Mouse (Mus musculus) midbrain, postnatal 0 days (tissue): ENCODE results near the gene Mvb12a. TPM values are rescaled to one million over a fixed set of nuclear protein-coding genes. Genes with fewer than 3 reads are reported as not detected.
A peak's percentile ranks its signal among the peaks of the same experiment; 100 is the strongest.

Experiments used
- ATAC-seq: fragments of 200-750 bp; cut with Nextera tagmentation; 2 replicates; pipeline ENCODE4 v1.8.0; 2017; ENCODE audit warnings: moderate number of reproducible peaks, mild to moderate bottlenecking, moderate TSS enrichment, moderate library complexity; ENCODE audit not compliant: low FRiP score
- DNase-seq: peaks from one replicate; pipeline ENCODE4 v3.0.0-alpha.2; 2015; ENCODE audit warnings: low spot score
- H3K27ac ChIP-seq: fragments of 300-500 bp; sonication (generic); 2 replicates; pipeline ENCODE4 v1.5.1; 2014; ENCODE audit warnings: low read depth, mild to moderate bottlenecking, low read length, mixed read lengths
- H3K27me3 ChIP-seq: fragments of 300-500 bp; sonication (generic); 2 replicates; pipeline ENCODE4 v1.6.1; 2014; ENCODE audit warnings: low read length, control low read depth, mixed read lengths; ENCODE audit not compliant: insufficient read depth
- H3K36me3 ChIP-seq: fragments of 300-500 bp; sonication (generic); 2 replicates; pipeline ENCODE4 v1.6.1; 2014; ENCODE audit warnings: low read length, control low read depth, mixed read lengths; ENCODE audit not compliant: insufficient read depth
- H3K4me1 ChIP-seq: fragments of 300-500 bp; sonication (generic); 2 replicates; pipeline ENCODE4 v1.6.1; 2014; ENCODE audit warnings: mild to moderate bottlenecking, control low read depth, antibody characterized with exemption, low read length, mixed read lengths; ENCODE audit not compliant: insufficient read depth
- H3K4me2 ChIP-seq: fragments of 300-500 bp; sonication (generic); 2 replicates; pipeline ENCODE4 v1.6.1; 2014; ENCODE audit warnings: low read depth, mild to moderate bottlenecking, low read length, mixed read lengths; ENCODE audit not compliant: poor library complexity, severe bottlenecking
- H3K4me3 ChIP-seq: fragments of 300-500 bp; sonication (generic); 2 replicates; pipeline ENCODE4 v1.5.1; 2014; ENCODE audit warnings: low read depth, mild to moderate bottlenecking, low read length, moderate library complexity
- H3K9ac ChIP-seq: fragments of 300-500 bp; sonication (generic); replicated peaks from 2 replicates; pipeline ENCODE4 v1.6.1; 2014; ENCODE audit warnings: mild to moderate bottlenecking, low read length, moderate library complexity, mixed read lengths; ENCODE audit not compliant: poor library complexity, severe bottlenecking
- H3K9me3 ChIP-seq: fragments of 300-500 bp; sonication (generic); 2 replicates; pipeline ENCODE4 v1.6.1; 2016; ENCODE audit warnings: low read length, control low read depth
- CTCF ChIP-seq: IDR thresholded peaks from 2 replicates; pipeline ENCODE4 v1.5.1; 2016; ENCODE audit warnings: antibody characterized with exemption, mild to moderate bottlenecking
- WGBS: fragments of 180-500 bp; shearing (Covaris S2); extraction: QIAGEN DNeasy Blood & Tissue Kit; methylation state at CpG from one replicate; pipeline ENCODE4 v1.1.7; 2014; 5-methylcytosine and 5-hydroxymethylcytosine counted together
- polyA plus RNA-seq: library from polyadenylated mRNA; unstranded; fragments of >200 nt; fragmentation: Nextera tagmentation; extraction: Ambion mirVana; gene quantifications from 2 replicates; pipeline ENCODE4 v1.2.1, GENCODE M21; 2015
- total RNA-seq: library from RNA; depleted of rRNA; stranded (reverse); fragments of >200 nt; gene quantifications from 2 replicates; pipeline ENCODE4 v1.2.3, GENCODE M21; 2014

Gene Mvb12a
- total and polyA plus RNA-seq, 2 experiments from 2014 or later: 77.4 to 81.4 TPM

DNA sequence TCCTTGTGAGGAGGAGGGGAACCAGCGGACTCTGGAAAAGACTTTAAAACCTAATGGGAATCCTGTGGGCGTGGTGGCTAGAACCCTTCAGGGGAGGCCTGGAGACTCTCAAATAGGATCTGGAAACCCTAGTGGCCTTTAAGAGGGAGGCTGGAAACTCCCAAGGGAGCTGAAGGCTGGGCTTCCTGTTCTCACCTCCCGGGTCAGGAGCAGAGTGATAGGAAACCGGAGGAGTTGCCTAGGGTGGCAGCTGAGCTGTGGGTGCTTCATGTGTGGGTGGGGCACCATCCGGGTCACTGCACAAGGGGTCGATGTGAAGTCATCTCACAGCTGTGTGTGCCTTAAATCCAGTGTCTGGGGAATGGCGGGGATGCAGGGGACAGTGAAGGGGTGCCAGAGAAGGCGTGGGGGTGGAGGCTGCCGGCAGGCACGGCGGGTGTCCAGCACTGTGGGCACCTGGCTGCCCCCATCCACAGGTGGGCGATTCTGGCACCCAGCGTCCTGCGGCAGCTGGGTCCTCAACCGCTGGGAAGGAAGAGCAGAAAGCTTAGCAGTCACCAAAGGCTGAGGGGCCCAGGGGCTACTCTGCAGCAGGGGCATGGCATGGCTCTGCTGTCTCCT lies 44.7 kb upstream of the Mvb12a start:
- no peak for TF ChIP-seq CTCF
- no peaks in the 10 kb centered on the region for H3K27me3 ChIP-seq
- 26% methylated on average over 15 of the region's 15 CpGs for WGBS
- 0 out of 2 replicates have a peak, but pooled peaks cover 3% of the 10 kb centered on the region for H3K36me3 ChIP-seq
- H3K4me2 ChIP-seq: no peak overlapping the region
- H3K9me3 ChIP-seq: no peaks in the 10 kb centered on the region
- no peak overlapping the region for H3K27ac ChIP-seq
- H3K9ac ChIP-seq: no peak overlapping the region
- DNase-seq: no peak
- no peak overlapping the region for H3K4me3 ChIP-seq
- no peaks in the 10 kb centered on the region for H3K4me1 ChIP-seq
- no peak for ATAC-seq

GRCm38 (mm10) chr8:71498816-71499690 lies 43.7 kb upstream of the Mvb12a start:
- 50% methylated on average over 16 of the region's 16 CpGs for WGBS
- no peak for ATAC-seq

DNA sequence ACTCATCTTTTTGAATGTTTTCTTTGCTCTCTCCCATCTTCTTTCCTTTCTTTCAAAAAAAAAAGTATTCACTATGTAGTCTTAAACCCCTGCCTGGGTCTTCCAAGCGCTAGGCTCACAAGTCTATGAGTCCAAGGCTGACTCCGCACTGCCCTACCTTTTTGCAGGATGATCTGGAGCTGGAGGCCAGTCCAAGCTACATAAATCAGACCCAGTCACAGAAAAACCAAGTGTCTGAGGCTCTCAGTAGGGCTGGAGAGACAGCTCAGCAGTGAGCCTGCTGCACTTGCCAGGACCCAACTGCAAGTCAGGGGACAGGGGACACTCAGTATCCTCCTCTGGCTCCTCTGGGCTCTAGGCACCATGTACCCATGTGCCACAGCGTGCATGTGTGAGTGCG lies 38.4 kb upstream of the Mvb12a start:
- 91% methylated on average over 4 of the region's 4 CpGs for WGBS
- no peak for DNase-seq

More at GRCm38 (mm10) chr8:71498816-71499690, 43.7 kb upstream of the Mvb12a start:
- no peak overlapping the region for H3K4me3 ChIP-seq
- no peak overlapping the region for H3K27ac ChIP-seq
- no peaks in the 10 kb centered on the region for H3K9me3 ChIP-seq
- H3K4me2 ChIP-seq: no peak overlapping the region
- H3K36me3 ChIP-seq: 0 out of 2 replicates have a peak, but pooled peaks cover 3% of the 10 kb centered on the region
- no peak for DNase-seq
- no peaks in the 10 kb centered on the region for H3K27me3 ChIP-seq
- no peak overlapping the region for H3K9ac ChIP-seq
- TF ChIP-seq CTCF: no peak
- no peaks in the 10 kb centered on the region for H3K4me1 ChIP-seq

GRCm38 (mm10) chr8:71505326-71505725 lies 37.4 kb upstream of the Mvb12a start:
- Histone ChIP-seq H3K36me3 (no peaks in the 10 kb centered on the region), H3K27ac (no peak overlapping the region), H3K4me3 (no peak overlapping the region), H3K4me1 (no peaks in the 10 kb centered on the region), H3K4me2 (no peak overlapping the region), H3K27me3 (peaks cover 34% of the 10 kb centered on the region), H3K9ac (no peak overlapping the region), H3K9me3 (no peaks in the 10 kb centered on the region)
- ATAC-seq: no peak
- 94% methylated on average over 4 of the region's 4 CpGs for WGBS
- DNase-seq: no peak
- TF ChIP-seq CTCF: no peak

More for the DNA sequence above, 38.4 kb upstream of the Mvb12a start:
- Histone ChIP-seq H3K4me3 (no peak overlapping the region), H3K4me1 (no peaks in the 10 kb centered on the region), H3K9ac (no peak overlapping the region), H3K27ac (no peak overlapping the region), H3K36me3 (no peaks in the 10 kb centered on the region), H3K9me3 (no peaks in the 10 kb centered on the region), H3K27me3 (peaks cover 29% of the 10 kb centered on the region), H3K4me2 (no peak overlapping the region)
- no peak for TF ChIP-seq CTCF
- no peak for ATAC-seq

GRCm38 (mm10) chr8:71505979-71506378 lies 36.7 kb upstream of the Mvb12a start:
- TF ChIP-seq CTCF: no peak
- DNase-seq (no peak), ATAC-seq (no peak)
- Histone ChIP-seq H3K4me3 (no peak overlapping the region), H3K27me3 (peaks cover 34% of the 10 kb centered on the region), H3K9me3 (no peaks in the 10 kb centered on the region), H3K27ac (no peak overlapping the region), H3K9ac (no peak overlapping the region), H3K36me3 (no peaks in the 10 kb centered on the region), H3K4me2 (no peak overlapping the region), H3K4me1 (no peaks in the 10 kb centered on the region)
- 75% methylated on average over 4 of the region's 4 CpGs for WGBS

- Histone ChIP-seq H3K4me3 (peak overlapping the region; percentile 37), H3K9ac (peak overlapping the region; percentile 33), H3K4me2 (peak overlapping the region; percentile 57), H3K4me1 (no peaks in the 10 kb centered on the region), H3K27me3 (peaks cover 41% of the 10 kb centered on the region), H3K36me3 (no peaks in the 10 kb centered on the region), H3K27ac (no peak overlapping the region), H3K9me3 (no peaks in the 10 kb centered on the region)
- TF ChIP-seq CTCF: no peak
- peak; percentile 79 for ATAC-seq
- DNase-seq: peak; percentile 90
- under 1% methylated on average over 61 of the region's 61 CpGs for WGBS
Observed at GRCm38 (mm10) chr8:71507589-71508104, 35.1 kb upstream of the Mvb12a start.
